Mouse (Mus musculus) testis, adult 2 months (tissue): ENCODE results near the gene Bend5.

Source experiments
- CTCF ChIP-seq: fragments of 200-500 bp; IDR thresholded peaks from 2 replicates; pipeline ENCODE4 v1.5.1; 2012; ENCODE audit warnings: low read depth, mild to moderate bottlenecking, inconsistent platforms, low read length, moderate library complexity; ENCODE audit not compliant: control insufficient read depth, insufficient read depth, insufficient replicate concordance
- POLR2A ChIP-seq: fragments of 200-500 bp; IDR thresholded peaks from 2 replicates; pipeline ENCODE4 v1.6.1; 2012; ENCODE audit warnings: low read depth, mild to moderate bottlenecking, inconsistent platforms, low read length, moderate library complexity; ENCODE audit not compliant: control insufficient read depth

- TF ChIP-seq POLR2A (no peak), CTCF (no peak)
These were observed 15.0 kb upstream of the Bend5 start for GRCm38 (mm10) chr4:111399784-111400183.
